Mouse (Mus musculus) kidney, adult 8-10 months (tissue): ENCODE measurements around the gene Bnipl.
A peak's percentile ranks its signal among the peaks of the same experiment; 100 is the strongest.

Experiments
- DNase-seq, 2 experiments: peaks; one replicate each; pipeline ENCODE4 v3.0.0; 2022

Gene Bnipl

GRCm38 (mm10) chr3:95250783-95251424 is at the start of gene Bnipl:
Gene Bnipl, minus strand, starts transcription at chr3:95251193.
- DNase-seq: no peak

GRCm38 (mm10) chr3:95298018-95298417 is 47.0 kb upstream of the Bnipl start:
- DNase-seq: no peak

- DNase-seq: peak; percentile 68 to 77
Observed at GRCm38 (mm10) chr3:95296103-95296469, 45.1 kb upstream of the Bnipl start.

GRCm38 (mm10) chr3:95295321-95296102 is 44.5 kb upstream of the Bnipl start:
- DNase-seq: peak; percentile 68 to 80

- DNase-seq: no peak
Observed at GRCm38 (mm10) chr3:95294718-95295117, 43.7 kb upstream of the Bnipl start.

GRCm38 (mm10) chr3:95294316-95294715 is 43.3 kb upstream of the Bnipl start:
- no peak for DNase-seq

- peak; percentile 66 to 74 for DNase-seq
Observed at GRCm38 (mm10) chr3:95293537-95293936, 42.5 kb upstream of the Bnipl start.

GRCm38 (mm10) chr3:95292899-95293298 is 41.9 kb upstream of the Bnipl start:
- DNase-seq: no peak

- DNase-seq: no peak
Observed at GRCm38 (mm10) chr3:95291041-95291440, 40.0 kb upstream of the Bnipl start.

- no peak for DNase-seq
Observed at GRCm38 (mm10) chr3:95290156-95290555, 39.2 kb upstream of the Bnipl start.

- no peak for DNase-seq
Observed at GRCm38 (mm10) chr3:95289419-95289818, 38.4 kb upstream of the Bnipl start.

- no peak for DNase-seq
Observed at GRCm38 (mm10) chr3:95287541-95287940, 36.5 kb upstream of the Bnipl start.

- no peak for DNase-seq
Observed at GRCm38 (mm10) chr3:95286510-95286909, 35.5 kb upstream of the Bnipl start.

GRCm38 (mm10) chr3:95286011-95286410 is 35.0 kb upstream of the Bnipl start:
- DNase-seq: peak in 1 of 2 experiments; percentile 68

- no peak for DNase-seq
Observed at GRCm38 (mm10) chr3:95285390-95285789, 34.4 kb upstream of the Bnipl start.

GRCm38 (mm10) chr3:95284501-95285281 is 33.7 kb upstream of the Bnipl start:
- DNase-seq: no peak

- DNase-seq: no peak
Observed at GRCm38 (mm10) chr3:95284062-95284461, 33.1 kb upstream of the Bnipl start.

GRCm38 (mm10) chr3:95283589-95283941 is 32.6 kb upstream of the Bnipl start:
- no peak for DNase-seq

- peak; percentile 81 to 83 for DNase-seq
Observed at GRCm38 (mm10) chr3:95282865-95283588, 32.0 kb upstream of the Bnipl start.

GRCm38 (mm10) chr3:95282381-95282864 is 31.4 kb upstream of the Bnipl start:
- DNase-seq: no peak

GRCm38 (mm10) chr3:95281216-95282126 is 30.5 kb upstream of the Bnipl start, which contains the start of the genes Mindy1 and Prune1:
Gene Mindy1, plus strand, starts transcription at chr3:95281345.
Gene Prune1, minus strand, starts transcription at chr3:95282076.
- DNase-seq: peak; percentile 99

- no peak for DNase-seq
Observed at GRCm38 (mm10) chr3:95280747-95281146, 29.8 kb upstream of the Bnipl start.
